Mouse (Mus musculus): ENCODE data around the gene Vamp5. TPM values are rescaled to one million over a fixed set of nuclear protein-coding genes. Genes with fewer than 3 reads are reported as not detected.

The Vamp5 gene
- polyA plus RNA-seq (2016; fragmentation: Nextera tagmentation; extraction: Ambion mirVana): 13.9 and 17.3 TPM in 2 replicates

GRCm38 (mm10) chr6:72380131-72380770 is at the start of gene Vamp5:
Gene Vamp5 (minus strand): TSS chr6:72380468.
- Histone ChIP-seq H3K9me3 (no peaks in the 10 kb centered on the region), H3K4me2 (peak within 1 kb of the TSS; percentile 79), H3K4me3 (replicated peaks) (peak within 1 kb of the TSS; percentile 59), H3K27ac (peak within 1 kb of the TSS; percentile 45; the same call in 1 of the 2 replicates), H3K4me1 (replicated peaks) (peaks cover 13% of the 10 kb centered on the region; the same call in 1 of the 2 replicates), H3K9ac (replicated peaks) (peak within 1 kb of the TSS; percentile 59; the same call in 1 of the 2 replicates), H3K27me3 (peaks cover 17% of the 10 kb centered on the region; the same call in 1 of the 2 replicates), H3K36me3 (peaks cover 13% of the 10 kb centered on the region)
- 1% methylated on average over 47 of the region's 49 CpGs for WGBS
- peak; percentile 74 for ATAC-seq (ENCODE audit: insufficient number of reproducible peaks, insufficient read depth, low FRiP score, low TSS enrichment, low read depth)

GRCm38 (mm10) chr6:72429061-72429842 is 49.0 kb upstream of the Vamp5 start:
- Histone ChIP-seq H3K36me3 (peaks cover 92% of the 10 kb centered on the region), H3K27me3 (no peaks in the 10 kb centered on the region), H3K9ac (replicated peaks) (no peak overlapping the region), H3K4me2 (no peak overlapping the region), H3K9me3 (no peaks in the 10 kb centered on the region), H3K4me1 (replicated peaks) (peaks cover 6% of the 10 kb centered on the region), H3K27ac (no peak overlapping the region), H3K4me3 (replicated peaks) (no peak overlapping the region)
- 88% methylated on average over 21 of the region's 21 CpGs for whole genome bisulfite sequencing
- no peak for ATAC-seq (ENCODE audit: insufficient number of reproducible peaks, insufficient read depth, low FRiP score, low TSS enrichment, low read depth)

- H3K4me2 ChIP-seq: 0 out of 2 replicates have a peak overlapping the region, but pooled peaks have one; percentile 5
- H3K27me3 ChIP-seq: no peaks in the 10 kb centered on the region
- peaks cover 6% of the 10 kb centered on the region for H3K4me1 ChIP-seq (replicated peaks)
- H3K9ac ChIP-seq (replicated peaks): no peak overlapping the region
- no peak overlapping the region for H3K4me3 ChIP-seq (replicated peaks)
- 34% methylated on average over 8 of the region's 8 CpGs for WGBS
- peaks cover 93% of the 10 kb centered on the region for H3K36me3 ChIP-seq
- H3K9me3 ChIP-seq: no peaks in the 10 kb centered on the region
- peak; percentile 67 for ATAC-seq (ENCODE audit: insufficient number of reproducible peaks, insufficient read depth, low FRiP score, low TSS enrichment, low read depth)
- H3K27ac ChIP-seq: peak overlapping the region; percentile 62; the same call in 1 of the 2 replicates
Measured at GRCm38 (mm10) chr6:72428036-72428435, 47.8 kb upstream of the Vamp5 start.

- no peak overlapping the region for H3K4me2 ChIP-seq
- H3K9me3 ChIP-seq: no peaks in the 10 kb centered on the region
- no peak overlapping the region for H3K27ac ChIP-seq
- H3K9ac ChIP-seq (replicated peaks): no peak overlapping the region
- WGBS: 91% methylated on average over 11 of the region's 11 CpGs
- H3K36me3 ChIP-seq: peaks cover 93% of the 10 kb centered on the region
- H3K27me3 ChIP-seq: no peaks in the 10 kb centered on the region
- H3K4me1 ChIP-seq (replicated peaks): peaks cover 6% of the 10 kb centered on the region
- H3K4me3 ChIP-seq (replicated peaks): no peak overlapping the region
- ATAC-seq (ENCODE audit: insufficient number of reproducible peaks, insufficient read depth, low FRiP score, low TSS enrichment, low read depth): no peak
Measured at GRCm38 (mm10) chr6:72425646-72426045, 45.4 kb upstream of the Vamp5 start.

- H3K9ac ChIP-seq (replicated peaks): no peak overlapping the region
- no peaks in the 10 kb centered on the region for H3K9me3 ChIP-seq
- WGBS: 95% methylated on average over 10 of the region's 10 CpGs
- ATAC-seq (ENCODE audit: insufficient number of reproducible peaks, insufficient read depth, low FRiP score, low TSS enrichment, low read depth): no peak
- H3K4me3 ChIP-seq (replicated peaks): no peak overlapping the region
- H3K36me3 ChIP-seq: peaks cover 99% of the 10 kb centered on the region
- no peak overlapping the region for H3K27ac ChIP-seq
- H3K4me1 ChIP-seq (replicated peaks): no peaks in the 10 kb centered on the region; the same call in 1 of the 2 replicates
- no peak overlapping the region for H3K4me2 ChIP-seq
- no peaks in the 10 kb centered on the region for H3K27me3 ChIP-seq
Measured at GRCm38 (mm10) chr6:72420901-72421300, 40.6 kb upstream of the Vamp5 start.

GRCm38 (mm10) chr6:72419806-72420205 is 39.5 kb upstream of the Vamp5 start:
- H3K4me2 ChIP-seq: no peak overlapping the region
- H3K4me1 ChIP-seq (replicated peaks): peaks cover 6% of the 10 kb centered on the region
- H3K27me3 ChIP-seq: no peaks in the 10 kb centered on the region
- H3K9ac ChIP-seq (replicated peaks): no peak overlapping the region
- 95% methylated on average over 1 of the region's 1 CpGs for WGBS
- H3K4me3 ChIP-seq (replicated peaks): no peak overlapping the region
- H3K9me3 ChIP-seq: no peaks in the 10 kb centered on the region
- no peak for ATAC-seq (ENCODE audit: insufficient number of reproducible peaks, insufficient read depth, low FRiP score, low TSS enrichment, low read depth)
- no peak overlapping the region for H3K27ac ChIP-seq
- H3K36me3 ChIP-seq: peaks cover 90% of the 10 kb centered on the region

- no peak overlapping the region for H3K9ac ChIP-seq (replicated peaks)
- H3K36me3 ChIP-seq: peaks cover 74% of the 10 kb centered on the region
- H3K4me3 ChIP-seq (replicated peaks): no peak overlapping the region
- 88% methylated on average over 4 of the region's 4 CpGs for WGBS
- no peaks in the 10 kb centered on the region for H3K27me3 ChIP-seq
- no peak for ATAC-seq (ENCODE audit: insufficient number of reproducible peaks, insufficient read depth, low FRiP score, low TSS enrichment, low read depth)
- no peak overlapping the region for H3K4me2 ChIP-seq
- H3K4me1 ChIP-seq (replicated peaks): peaks cover 7% of the 10 kb centered on the region
- no peak overlapping the region for H3K27ac ChIP-seq
- H3K9me3 ChIP-seq: no peaks in the 10 kb centered on the region
Measured at GRCm38 (mm10) chr6:72418279-72418678, 38.0 kb upstream of the Vamp5 start.

GRCm38 (mm10) chr6:72415964-72416772 is 35.9 kb upstream of the Vamp5 start:
- Histone ChIP-seq H3K36me3 (peaks cover 53% of the 10 kb centered on the region), H3K4me1 (replicated peaks) (peaks cover 7% of the 10 kb centered on the region), H3K4me3 (replicated peaks) (no peak overlapping the region), H3K4me2 (no peak overlapping the region), H3K27ac (no peak overlapping the region), H3K9me3 (no peaks in the 10 kb centered on the region), H3K27me3 (no peaks in the 10 kb centered on the region), H3K9ac (replicated peaks) (no peak overlapping the region)
- ATAC-seq (ENCODE audit: insufficient number of reproducible peaks, insufficient read depth, low FRiP score, low TSS enrichment, low read depth): no peak
- 87% methylated on average over 7 of the region's 7 CpGs for WGBS

- no peak for ATAC-seq (ENCODE audit: insufficient number of reproducible peaks, insufficient read depth, low FRiP score, low TSS enrichment, low read depth)
- WGBS: 85% methylated on average over 5 of the region's 5 CpGs
Measured at GRCm38 (mm10) chr6:72415181-72415580, 34.9 kb upstream of the Vamp5 start.

GRCm38 (mm10) chr6:72414076-72414756 is 33.9 kb upstream of the Vamp5 start, which contains the start of gene Ggcx:
Gene Ggcx (plus strand): TSS chr6:72414308.
- Histone ChIP-seq H3K4me1 (replicated peaks) (peaks cover 7% of the 10 kb centered on the region), H3K36me3 (peaks cover 34% of the 10 kb centered on the region), H3K4me3 (replicated peaks) (peak within 1 kb of the TSS; percentile 86), H3K27ac (peak within 1 kb of the TSS; percentile 53), H3K4me2 (peak within 1 kb of the TSS; percentile 79), H3K9ac (replicated peaks) (peak within 1 kb of the TSS; percentile 84), H3K27me3 (no peaks in the 10 kb centered on the region), H3K9me3 (no peaks in the 10 kb centered on the region)
- 2% methylated on average over 33 of the region's 33 CpGs for WGBS
- peak; percentile 94 for ATAC-seq (ENCODE audit: insufficient number of reproducible peaks, insufficient read depth, low FRiP score, low TSS enrichment, low read depth)

More at GRCm38 (mm10) chr6:72415181-72415580, 34.9 kb upstream of the Vamp5 start:
- H3K27me3 ChIP-seq: no peaks in the 10 kb centered on the region
- H3K4me1 ChIP-seq (replicated peaks): peaks cover 7% of the 10 kb centered on the region
- H3K9ac ChIP-seq (replicated peaks): peak overlapping the region; percentile 84; the same call in 1 of the 2 replicates
- H3K4me3 ChIP-seq (replicated peaks): peak overlapping the region; percentile 86
- H3K9me3 ChIP-seq: no peaks in the 10 kb centered on the region
- H3K27ac ChIP-seq: no peak overlapping the region
- peak overlapping the region; percentile 79 for H3K4me2 ChIP-seq
- peaks cover 43% of the 10 kb centered on the region for H3K36me3 ChIP-seq

Measured in limb, embryonic 12.5 days (tissue).